Mouse (Mus musculus) heart, adult 2 months (tissue): ENCODE measurements around the gene Sept14. TPM values are rescaled to one million over a fixed set of nuclear protein-coding genes. Genes with fewer than 3 reads are reported as not detected.

ENCODE experiments used
- DNase-seq, 2 experiments: peaks; one replicate each; pipeline ENCODE4 v3.0.0; 2021
- H3K27ac ChIP-seq: fragments of 200-600 bp; 2 replicates; pipeline ENCODE4 v1.8.1; 2022
- H3K27me3 ChIP-seq: fragments of 200-500 bp; 2 replicates; pipeline ENCODE4 v1.6.1; 2012; ENCODE audit warnings: mild to moderate bottlenecking, low read length, inconsistent platforms, mixed read lengths; ENCODE audit not compliant: control insufficient read depth, insufficient read depth
- H3K36me3 ChIP-seq: fragments of 200-500 bp; 2 replicates; pipeline ENCODE4 v1.6.1; 2012; ENCODE audit warnings: low read length, inconsistent platforms; ENCODE audit not compliant: control insufficient read depth, insufficient read depth
- H3K4me1 ChIP-seq: fragments of 200-500 bp; 2 replicates; pipeline ENCODE4 v1.6.1; 2011; ENCODE audit warnings: low read length; ENCODE audit not compliant: control insufficient read depth, insufficient read depth
- H3K4me3 ChIP-seq: fragments of 200-600 bp; 2 replicates; pipeline ENCODE4 v1.8.1; 2022
- H3K79me2 ChIP-seq: fragments of 200-500 bp; replicated peaks from 2 replicates; pipeline ENCODE4 v1.6.1; 2012; ENCODE audit warnings: mild to moderate bottlenecking, inconsistent platforms, low read length, moderate library complexity, mixed read lengths; ENCODE audit not compliant: control insufficient read depth, insufficient read depth
- H3K9ac ChIP-seq: fragments of 200-500 bp; 2 replicates; pipeline ENCODE4 v1.6.1; 2012; ENCODE audit warnings: low read depth, mild to moderate bottlenecking, control low read depth, inconsistent platforms, low read length, mixed read lengths
- CTCF ChIP-seq: fragments of 200-600 bp; IDR thresholded peaks from 2 replicates; pipeline ENCODE4 v1.8.1; 2022; ENCODE audit warnings: antibody characterized with exemption, mild to moderate bottlenecking, moderate library complexity
- EP300 ChIP-seq: fragments of 200-500 bp; IDR thresholded peaks from 2 replicates; pipeline ENCODE4 v1.6.1; 2011; ENCODE audit warnings: low read depth, low read length, control low read depth; ENCODE audit not compliant: insufficient read depth
- POLR2A ChIP-seq: fragments of 200-500 bp; IDR thresholded peaks from 2 replicates; pipeline ENCODE4 v1.6.1; 2011; ENCODE audit warnings: mild to moderate bottlenecking, low read depth, low read length, control low read depth; ENCODE audit not compliant: insufficient read depth
- WGBS: fragments of 180-500 bp; shearing (Covaris S2); methylation state at CpG from one replicate; pipeline ENCODE4 v1.1.7; 2018; 5-methylcytosine and 5-hydroxymethylcytosine counted together
- intact Hi-C: fragments of 180-260 bp; cut with DNase I; formaldehyde crosslinking; loops from one replicate; pipeline ENCODE4 v1.15.1; 2025
- long read RNA-seq: library from polyadenylated mRNA; stranded (forward); transcript quantifications from one replicate; pipeline ENCODE4 v2.0.0, GENCODE M21; 2021
- polyA plus RNA-seq: library from polyadenylated mRNA; depleted of rRNA; stranded (reverse); fragments of >200 nt; gene quantifications from 2 replicates; pipeline ENCODE4 v1.2.3, GENCODE M21; 2012; rRNA removed
- total RNA-seq, 2 experiments: library from RNA; stranded (reverse); gene quantifications; 2 replicates each; pipeline ENCODE4 v1.2.3; 2021

The Sept14 gene
- total RNA-seq (not detected), polyA plus RNA-seq (not detected in 2 replicates)
- long read RNA-seq = 0 reads

GRCm38 (mm10) chr5:129708412-129708811 lies at the start of gene Sept14:
TSS of gene Sept14 (minus strand) at chr5:129708512.
- Histone ChIP-seq H3K9ac (no peak within 1 kb of the TSS), H3K4me1 (no peaks in the 10 kb centered on the region), H3K79me2 (no peaks in the 10 kb centered on the region), H3K4me3 (no peak within 1 kb of the TSS), H3K27ac (no peak within 1 kb of the TSS), H3K36me3 (no peaks in the 10 kb centered on the region), H3K27me3 (no peaks in the 10 kb centered on the region)
- DNase-seq = no peak
- TF ChIP-seq CTCF (no peak), EP300 (no peak), POLR2A (no peak)
- WGBS = 55% methylated on average over 2 of the region's 2 CpGs
- intact Hi-C loops = no loop called here

- TF ChIP-seq CTCF = no peak
- TF ChIP-seq POLR2A = no peak
- no peak for TF ChIP-seq EP300
- 91% methylated on average over 20 of the region's 20 CpGs for WGBS
- intact Hi-C loops = no loop called here
- Histone ChIP-seq H3K9ac (no peak overlapping the region), H3K36me3 (no peaks in the 10 kb centered on the region), H3K4me1 (no peaks in the 10 kb centered on the region), H3K27me3 (no peaks in the 10 kb centered on the region), H3K79me2 (no peaks in the 10 kb centered on the region), H3K4me3 (no peak overlapping the region), H3K27ac (no peak overlapping the region)
- DNase-seq = no peak
Measured at GRCm38 (mm10) chr5:129756886-129757285, 48.6 kb upstream of the Sept14 start.

GRCm38 (mm10) chr5:129744050-129744449 lies 35.7 kb upstream of the Sept14 start:
- Histone ChIP-seq H3K79me2 (no peaks in the 10 kb centered on the region), H3K9ac (no peak overlapping the region), H3K4me1 (no peaks in the 10 kb centered on the region), H3K36me3 (no peaks in the 10 kb centered on the region), H3K4me3 (no peak overlapping the region), H3K27ac (no peak overlapping the region), H3K27me3 (no peaks in the 10 kb centered on the region)
- WGBS = 25% methylated on average over 6 of the region's 6 CpGs
- intact Hi-C loops = no loop called here
- DNase-seq = no peak
- TF ChIP-seq EP300 (no peak), CTCF (no peak), POLR2A (no peak)

DNA sequence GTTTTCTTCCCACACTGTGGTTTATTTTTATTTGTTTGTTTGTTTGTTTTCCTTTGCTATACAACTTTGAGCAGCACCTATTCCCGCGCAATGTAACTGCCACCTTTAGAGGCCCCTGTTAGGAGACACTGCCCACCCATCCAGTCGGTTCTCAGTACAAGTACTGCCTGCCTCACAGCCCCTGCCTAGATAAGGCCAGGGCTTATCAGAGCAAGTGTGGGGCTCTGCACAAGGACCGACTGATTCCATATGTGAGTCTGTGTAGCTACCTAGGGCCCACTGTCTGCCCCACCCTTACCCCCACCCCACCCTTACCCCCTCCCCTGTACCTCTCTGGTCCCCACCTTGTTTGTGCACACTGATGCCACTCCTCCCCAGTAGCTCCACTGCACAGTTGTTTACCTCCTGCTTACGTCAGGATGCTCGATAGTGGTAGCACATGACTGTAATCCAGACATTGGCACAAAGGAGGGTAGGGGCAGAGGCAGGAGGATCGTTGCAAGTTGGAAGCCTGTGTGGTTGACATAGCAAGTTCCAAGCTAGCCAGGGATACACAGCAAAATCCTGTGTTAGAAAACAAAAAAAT lies 34.7 kb upstream of the Sept14 start:
- TF ChIP-seq POLR2A (no peak), EP300 (no peak), CTCF (no peak)
- Histone ChIP-seq H3K79me2 (no peaks in the 10 kb centered on the region), H3K27me3 (no peaks in the 10 kb centered on the region), H3K27ac (no peak overlapping the region), H3K36me3 (no peaks in the 10 kb centered on the region), H3K4me3 (no peak overlapping the region), H3K4me1 (no peaks in the 10 kb centered on the region), H3K9ac (no peak overlapping the region)
- DNase-seq = no peak
- intact Hi-C loops = no loop called here
- 57% methylated on average over 7 of the region's 7 CpGs for WGBS

GRCm38 (mm10) chr5:129740976-129741375 lies 32.7 kb upstream of the Sept14 start:
- WGBS = 100% methylated on average over 1 of the region's 1 CpGs
- intact Hi-C loops = loop anchor here (1.0 kb wide), 1 partner anchor 130 kb away; no protein-coding TSS in a partner anchor
- Histone ChIP-seq H3K9ac (no peak overlapping the region), H3K4me1 (no peaks in the 10 kb centered on the region), H3K36me3 (no peaks in the 10 kb centered on the region), H3K27ac (no peak overlapping the region), H3K4me3 (no peak overlapping the region), H3K27me3 (no peaks in the 10 kb centered on the region), H3K79me2 (no peaks in the 10 kb centered on the region)
- DNase-seq = no peak
- peak; percentile 77 for TF ChIP-seq CTCF
- no peak for TF ChIP-seq EP300
- no peak for TF ChIP-seq POLR2A

DNA sequence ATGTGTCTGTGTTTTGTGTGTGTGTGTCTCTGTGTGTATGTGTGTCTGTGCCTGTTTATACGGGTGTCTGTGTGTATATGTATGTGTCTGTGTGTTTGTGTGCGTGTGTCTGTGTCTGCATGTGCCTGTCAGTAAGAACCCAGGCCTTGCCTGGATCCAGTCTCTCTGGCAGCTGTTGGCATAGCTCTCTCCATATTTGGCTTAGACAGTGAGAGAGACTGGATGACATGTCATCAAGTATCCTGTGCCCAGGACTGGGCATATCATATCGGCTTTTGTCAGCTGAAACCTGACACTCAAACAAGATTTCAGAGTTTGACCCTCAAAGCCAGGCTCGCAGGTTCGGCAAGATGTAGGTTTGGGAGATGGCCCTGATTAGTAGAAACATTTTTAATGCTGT lies 22.7 kb upstream of the Sept14 start:
- Histone ChIP-seq H3K27me3 (no peaks in the 10 kb centered on the region), H3K36me3 (peaks cover 2% of the 10 kb centered on the region), H3K4me1 (peaks cover 3% of the 10 kb centered on the region), H3K27ac (peak overlapping the region; percentile 91), H3K79me2 (0 out of 2 replicates have a peak, but pooled peaks cover 1% of the 10 kb centered on the region), H3K9ac (peak overlapping the region; percentile 35; the same call in 1 of the 2 replicates), H3K4me3 (no peak overlapping the region)
- intact Hi-C loops = no loop called here
- DNase-seq = peak in 1 of 2 experiments; percentile 67
- 54% methylated on average over 5 of the region's 5 CpGs for WGBS
- TF ChIP-seq POLR2A (no peak), EP300 (0 out of 2 replicates have a peak, but pooled peaks have one; percentile 72)
